Comparison of ENCODE assay signal across 13 mouse cellular contexts in the genomic region with DNA sequence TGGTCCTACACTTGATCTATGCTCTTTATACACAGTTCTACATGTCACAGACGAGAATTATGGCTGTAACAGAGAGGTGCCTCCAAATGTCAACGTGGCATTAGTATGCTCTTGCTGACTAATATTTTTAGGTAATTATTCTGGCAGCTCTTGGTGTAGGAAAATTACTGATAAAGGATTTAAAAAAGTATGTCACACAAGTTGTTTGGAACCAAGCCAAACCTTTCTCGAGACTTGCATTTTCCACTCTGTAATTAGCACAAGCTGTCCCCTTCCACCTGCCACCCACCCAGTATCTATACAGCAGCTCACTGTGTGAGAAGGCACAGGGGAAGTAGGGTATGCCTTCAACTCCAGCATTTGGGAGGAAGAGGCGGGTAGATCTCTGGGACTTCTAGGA. TPM values are rescaled to one million over a fixed set of nuclear protein-coding genes. Genes with fewer than 3 reads are reported as not detected.
DNase-seq lines count a peak whose midpoint lies in the region; ATAC-seq and TF ChIP-seq lines count a peak whose summit lies in the region.
"Had no signal": no experiment of that assay in that cellular context is flagged by ENCODE, and none has a peak within 500 bp of the region (broad histone marks: within the 10 kb centered on the region; RNA-seq: fewer than 3 reads in every experiment).

No protein-coding gene starts in this region.

- no peak overlapping the region for H3K4me3 ChIP-seq in heart, embryonic 12.5 days
- peak overlapping the region; percentile 26; the same call in 1 of the 2 replicates for H3K4me3 ChIP-seq in liver, postnatal 0 days (ENCODE audit: low read depth, low read length)
- H3K4me3 ChIP-seq: embryonic facial prominence, embryonic 13.5 days; lung, embryonic 15.5 days had no signal

- peak; percentile 83 for DNase-seq in heart, adult 11 months
- DNase-seq in liver, postnatal 0 days: no peak
- DNase-seq in liver: no peak
- DNase-seq in CD4-positive, CD25-positive, alpha-beta regulatory T cell, adult 2 months (ENCODE audit: low read depth, low spot score): peak; percentile 68
- DNase-seq in embryo, embryonic 10.5 days (ENCODE audit: low spot score): no peak
- DNase-seq in adrenal gland, adult 18-20 months (ENCODE audit: low spot score in 2 of 2): no peak

- 57% methylated on average over 4 of the region's 4 CpGs for WGBS in heart, embryonic 12.5 days
- 62% methylated on average over 4 of the region's 4 CpGs for WGBS in liver, postnatal 0 days (ENCODE audit: insufficient replicate concordance)

- peaks cover 25% of the 10 kb centered on the region for H3K4me1 ChIP-seq in heart, embryonic 12.5 days (replicated peaks)
- H3K4me1 ChIP-seq in liver, postnatal 0 days (ENCODE audit: insufficient read depth): no peaks in the 10 kb centered on the region
- H3K4me1 ChIP-seq: lung, embryonic 15.5 days had no signal

- no peak for TF ChIP-seq CTCF in liver, postnatal 0 days (IDR thresholded peaks at IDR 0.05; ENCODE audit: low read depth)

- no peak overlapping the region for H3K4me2 ChIP-seq in heart, embryonic 12.5 days
- peak overlapping the region; percentile 36 for H3K4me2 ChIP-seq in liver, postnatal 0 days (ENCODE audit: low read depth, low read length)
- H3K4me2 ChIP-seq: embryonic facial prominence, embryonic 13.5 days; lung, embryonic 15.5 days; midbrain, embryonic 11.5 days had no signal

- no peak for ATAC-seq in heart, embryonic 12.5 days (ENCODE audit: insufficient number of reproducible peaks, low FRiP score)
- no peak for ATAC-seq in liver, postnatal 0 days
- peak; percentile 49 for ATAC-seq in inflammation-experienced regulatory T-cells, adult 6 months
- ATAC-seq: hindbrain, postnatal 0 days had no signal

- no peak for TF ChIP-seq EP300 in liver, postnatal 0 days (IDR thresholded peaks at IDR 0.05; ENCODE audit: low read depth)

- H3K27me3 ChIP-seq in heart, embryonic 12.5 days (replicated peaks): no peaks in the 10 kb centered on the region
- H3K27me3 ChIP-seq in liver, postnatal 0 days (ENCODE audit: insufficient read depth, low read length): no peaks in the 10 kb centered on the region
- H3K27me3 ChIP-seq: embryonic facial prominence, embryonic 13.5 days; lung, embryonic 15.5 days had no signal

- H3K9ac ChIP-seq in heart, embryonic 12.5 days: no peak overlapping the region
- H3K9ac ChIP-seq in liver, postnatal 0 days (replicated peaks): no peak overlapping the region
- H3K9ac ChIP-seq: embryonic facial prominence, embryonic 13.5 days; lung, embryonic 15.5 days had no signal

- no peaks in the 10 kb centered on the region for H3K36me3 ChIP-seq in heart, embryonic 12.5 days
- 0 out of 2 replicates have a peak, but pooled peaks cover 4% of the 10 kb centered on the region for H3K36me3 ChIP-seq in liver, postnatal 0 days (replicated peaks; ENCODE audit: insufficient read depth, low read length)
- H3K36me3 ChIP-seq: embryonic facial prominence, embryonic 13.5 days; lung, embryonic 15.5 days had no signal

- H3K27ac ChIP-seq in heart, embryonic 12.5 days (ENCODE audit: poor library complexity, severe bottlenecking): no peak overlapping the region
- 0 out of 2 replicates have a peak overlapping the region, but pooled peaks have one; percentile 22 for H3K27ac ChIP-seq in liver, postnatal 0 days (ENCODE audit: low read depth)
- H3K27ac ChIP-seq: embryonic facial prominence, embryonic 13.5 days; hindbrain, postnatal 0 days; kidney, postnatal 0 days; lung, embryonic 15.5 days had no signal

- H3K9me3 ChIP-seq in heart, embryonic 12.5 days (replicated peaks): no peaks in the 10 kb centered on the region
- H3K9me3 ChIP-seq in liver, postnatal 0 days (ENCODE audit: low read length): no peaks in the 10 kb centered on the region
- H3K9me3 ChIP-seq: embryonic facial prominence, embryonic 13.5 days; lung, embryonic 15.5 days had no signal

RNA-seq across cellular contexts. Expression of gene Cacybp, which starts 34.2 kb away (rescaled TPM):
- 175 and 181 TPM in 2 replicates for polyA plus RNA-seq in heart, embryonic 12.5 days (2016; fragmentation: Nextera tagmentation; extraction: Ambion mirVana)
- 66.0 and 75.2 TPM in 2 replicates for polyA plus RNA-seq in liver, postnatal 0 days (2015; fragmentation: Nextera tagmentation; extraction: Ambion mirVana)
- 100 to 1,000 TPM in 2 of 3 experiments, 10 to 100 TPM in 1; 88.4 to 163 (median 107) TPM for polyA plus RNA-seq in inflammation-experienced regulatory T-cells, adult 6 months (2017; shearing (Covaris generic))
- total RNA-seq in adrenal gland, adult 18-20 months (2021): 100 to 1,000 TPM; 125 to 182 TPM

RNA-seq across cellular contexts. Expression of gene Mrps14, which starts 51.8 kb away (rescaled TPM):
- polyA plus RNA-seq in heart, embryonic 12.5 days (2016; fragmentation: Nextera tagmentation; extraction: Ambion mirVana): 184 and 185 TPM in 2 replicates
- 160 and 167 TPM in 2 replicates for polyA plus RNA-seq in liver, postnatal 0 days (2015; fragmentation: Nextera tagmentation; extraction: Ambion mirVana)
- polyA plus RNA-seq in inflammation-experienced regulatory T-cells, adult 6 months (2017; shearing (Covaris generic)): 100 to 1,000 TPM; 250 to 282 (median 266) TPM
- 100 to 1,000 TPM; 101 TPM for total RNA-seq in adrenal gland, adult 18-20 months (2021)

Comparison
In these comparisons a context has a peak if more than half of its experiments do, and no peak if none do; other contexts are left out.
1. DNase-seq: peak in heart, adult 11 months (single experiment) and CD4-positive, CD25-positive, alpha-beta regulatory T cell, adult 2 months (single experiment); none in liver, postnatal 0 days (single experiment), liver (single experiment), embryo, embryonic 10.5 days (single experiment) and adrenal gland, adult 18-20 months (0 of 2).